Mouse (Mus musculus): Measurements from ENCODE around the gene Ugt1a1.

GRCm38 (mm10) chr1:88248658-88249057 is 36.9 kb downstream of the Ugt1a1 start:
- TF ChIP-seq GATA1 (IDR thresholded peaks at IDR 0.05; ENCODE audit: low read length) (no peak), TAL1 (IDR thresholded peaks at IDR 0.05; ENCODE audit: low read length) (no peak)

All from erythroblast, embryonic 14.5 days (primary cell).